Mouse (Mus musculus): ENCODE results near the gene Nampt.

Nampt gene

DNA sequence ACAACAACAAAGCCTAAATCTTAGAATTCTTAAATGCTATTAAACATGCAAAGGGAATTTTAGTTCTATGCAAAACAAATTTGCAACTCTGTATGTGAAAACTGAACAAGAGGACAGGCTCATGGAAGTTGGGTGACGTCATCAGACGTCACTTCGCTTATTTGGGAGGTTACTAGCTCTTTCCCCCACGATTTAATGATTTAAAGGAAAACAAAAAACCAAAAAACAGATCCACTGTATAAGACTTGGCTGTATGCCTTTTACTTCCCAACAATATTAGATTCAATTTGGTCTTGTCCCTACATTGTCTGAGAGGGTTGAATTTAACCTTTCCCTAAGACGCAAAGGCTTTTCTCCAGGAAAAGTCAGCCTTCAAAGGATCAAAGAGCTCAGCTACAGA, at the start of gene Nampt:
Gene Nampt (plus strand): TSS at position 130 of the 400 bp plus-strand sequence.
- DNase-seq (ENCODE audit: extremely low spot score, low spot score), result no peak

- no peak for DNase-seq (ENCODE audit: extremely low spot score, low spot score)
Observed at GRCm38 (mm10) chr12:32770766-32771165, 48.6 kb upstream of the Nampt start.

DNA sequence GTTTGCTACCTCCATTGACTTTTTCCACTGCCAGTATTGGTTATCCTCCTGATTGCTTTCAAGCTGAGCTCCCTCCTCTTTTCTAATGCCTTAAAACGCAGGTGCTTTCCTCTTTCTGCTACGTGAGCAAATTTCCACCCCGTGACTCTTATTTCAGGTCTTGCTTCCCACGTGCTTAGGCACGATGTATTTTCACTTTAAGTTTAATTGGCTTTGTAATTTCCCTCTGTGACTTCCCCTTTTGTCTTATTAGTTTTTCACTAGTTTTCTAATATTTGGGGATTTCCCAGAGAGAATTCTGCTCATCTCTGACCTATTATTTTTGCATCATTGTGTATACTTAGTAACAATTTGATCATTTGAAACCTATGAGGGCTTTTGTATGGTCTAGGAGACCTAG, 44.8 kb upstream of the Nampt start:
- no peak for DNase-seq (ENCODE audit: extremely low spot score, low spot score)

DNA sequence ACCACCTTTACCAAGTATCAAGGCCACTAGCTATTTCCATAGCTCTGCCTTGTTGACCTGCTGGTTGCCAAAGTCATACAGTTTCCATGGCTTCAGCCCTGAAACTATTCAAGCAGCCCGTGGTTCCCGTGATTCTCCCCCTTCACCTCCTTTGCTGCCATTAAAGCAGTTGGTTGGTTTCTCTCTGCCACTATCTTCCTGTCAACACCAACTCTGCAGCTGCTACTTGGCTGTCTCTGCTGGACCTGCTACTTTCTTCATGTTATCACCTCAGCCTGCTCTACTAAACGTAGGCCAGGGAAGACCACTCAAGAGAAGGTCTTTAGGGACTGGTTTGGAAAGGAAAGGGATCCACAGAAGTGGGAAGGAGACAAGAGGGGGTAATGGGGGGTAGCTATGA, 30.3 kb upstream of the Nampt start:
- DNase-seq (ENCODE audit: extremely low spot score, low spot score), result no peak

- no peak for DNase-seq (ENCODE audit: extremely low spot score, low spot score)
Observed at GRCm38 (mm10) chr12:32795765-32796471, 23.4 kb upstream of the Nampt start.

GRCm38 (mm10) chr12:32797438-32797837, 21.9 kb upstream of the Nampt start:
- DNase-seq (ENCODE audit: extremely low spot score, low spot score), result no peak

DNA sequence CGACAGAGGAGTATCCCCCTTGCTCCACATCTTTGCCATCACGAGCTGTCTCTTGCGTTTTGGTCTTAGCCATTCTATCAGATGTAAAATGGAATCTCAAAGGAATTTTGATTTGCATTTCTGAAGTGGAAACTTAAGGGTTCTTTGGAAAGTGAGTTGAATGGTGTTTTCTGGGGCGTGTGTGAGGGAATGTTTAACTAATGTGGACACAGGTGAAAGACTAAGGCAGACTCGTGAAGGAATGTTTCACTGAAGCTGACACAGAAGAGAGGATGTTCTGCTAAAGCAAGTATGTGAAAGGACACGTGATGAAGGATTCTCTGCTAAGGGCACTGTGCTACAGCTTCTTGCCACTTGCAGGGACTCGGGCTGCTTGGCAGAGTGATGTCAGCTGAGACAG, 18.3 kb upstream of the Nampt start:
- no peak for DNase-seq (ENCODE audit: extremely low spot score, low spot score)

GRCm38 (mm10) chr12:32805559-32805958, 13.8 kb upstream of the Nampt start:
- DNase-seq (ENCODE audit: extremely low spot score, low spot score), result no peak

GRCm38 (mm10) chr12:32819823-32820605, 669 bp downstream of the Nampt start:
- DNase-seq (ENCODE audit: extremely low spot score, low spot score), result peak; percentile 98

GRCm38 (mm10) chr12:32820688-32821503, 1.6 kb downstream of the Nampt start:
- DNase-seq (ENCODE audit: extremely low spot score, low spot score), result peak; percentile 77

GRCm38 (mm10) chr12:32821504-32822011, 2.2 kb downstream of the Nampt start:
- no peak for DNase-seq (ENCODE audit: extremely low spot score, low spot score)

DNA sequence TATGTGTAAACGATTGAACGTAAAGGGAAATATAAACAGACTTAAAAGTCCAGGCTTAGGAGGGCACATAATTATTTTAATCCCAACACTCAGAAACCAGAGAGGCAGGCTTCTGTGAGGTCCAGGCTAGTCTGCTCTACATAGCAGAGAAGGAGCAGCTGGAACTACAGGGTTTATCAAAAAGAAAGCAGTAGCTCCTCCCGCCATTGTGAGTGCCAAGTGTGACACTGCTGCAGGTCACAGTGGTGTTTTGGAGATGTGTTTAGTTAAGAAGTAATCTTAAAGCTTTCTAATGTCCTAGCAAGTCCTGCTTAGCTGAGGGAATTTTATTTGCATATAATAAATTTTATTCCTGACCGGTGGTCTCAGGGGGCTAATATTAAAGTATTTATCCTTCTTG, 2.7 kb downstream of the Nampt start:
- DNase-seq (ENCODE audit: extremely low spot score, low spot score), result no peak

- no peak for DNase-seq (ENCODE audit: extremely low spot score, low spot score)
Observed at GRCm38 (mm10) chr12:32824586-32824985, 5.2 kb downstream of the Nampt start.

- peak; percentile 33 for DNase-seq (ENCODE audit: extremely low spot score, low spot score)
Observed at GRCm38 (mm10) chr12:32826971-32827370, 7.6 kb downstream of the Nampt start.

DNA sequence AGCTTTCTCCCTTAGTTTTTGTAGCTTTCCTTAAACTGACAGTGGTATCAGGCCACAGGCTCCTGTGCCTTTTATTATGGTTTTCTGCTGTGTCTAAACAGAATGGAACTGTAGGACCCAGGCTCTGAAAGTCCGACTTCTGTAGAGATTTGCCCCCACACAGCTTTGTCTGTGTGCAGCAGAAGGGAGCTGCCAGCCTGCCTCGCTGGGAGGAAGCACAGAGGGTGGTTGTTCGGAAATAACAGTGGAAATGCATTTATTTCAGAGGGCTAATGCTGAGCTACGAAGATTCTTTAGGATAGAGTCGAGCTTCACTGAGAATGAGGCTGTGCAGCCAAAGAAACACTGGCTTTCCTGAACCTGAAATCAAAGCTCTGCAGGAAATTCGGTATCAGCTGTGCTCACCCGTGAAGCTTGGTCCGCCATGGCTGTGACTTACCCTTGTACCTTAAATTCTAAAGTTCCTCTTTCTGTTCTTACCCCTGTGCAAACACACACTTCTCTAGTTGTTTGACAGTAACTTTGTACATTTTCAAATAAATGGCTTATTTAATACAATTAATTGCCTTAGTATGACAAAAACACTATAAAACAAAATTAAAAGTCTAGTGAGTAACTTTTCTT, 8.9 kb downstream of the Nampt start:
- DNase-seq (ENCODE audit: extremely low spot score, low spot score), result no peak

- no peak for DNase-seq (ENCODE audit: extremely low spot score, low spot score)
Observed at GRCm38 (mm10) chr12:32829321-32830090, 10.2 kb downstream of the Nampt start.

DNA sequence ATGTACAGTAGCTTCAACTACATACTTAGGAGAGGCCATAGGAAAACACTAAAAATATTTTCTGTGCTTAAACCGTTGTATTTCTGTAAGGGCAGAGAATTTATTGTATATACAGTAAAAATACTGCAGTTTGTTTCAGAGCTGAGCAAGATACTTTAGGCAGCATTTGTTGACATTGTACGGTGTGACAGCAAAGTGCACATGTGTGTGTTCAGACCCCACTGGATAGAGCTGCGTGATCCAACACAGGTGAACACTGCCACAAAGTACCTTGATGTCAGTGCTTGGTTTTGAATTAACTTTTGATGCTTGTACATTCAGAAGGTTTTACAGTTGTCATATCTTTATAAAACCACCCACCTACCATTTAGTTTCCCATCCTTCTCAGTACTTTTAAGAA, 12.7 kb downstream of the Nampt start:
- DNase-seq (ENCODE audit: extremely low spot score, low spot score), result no peak

DNA sequence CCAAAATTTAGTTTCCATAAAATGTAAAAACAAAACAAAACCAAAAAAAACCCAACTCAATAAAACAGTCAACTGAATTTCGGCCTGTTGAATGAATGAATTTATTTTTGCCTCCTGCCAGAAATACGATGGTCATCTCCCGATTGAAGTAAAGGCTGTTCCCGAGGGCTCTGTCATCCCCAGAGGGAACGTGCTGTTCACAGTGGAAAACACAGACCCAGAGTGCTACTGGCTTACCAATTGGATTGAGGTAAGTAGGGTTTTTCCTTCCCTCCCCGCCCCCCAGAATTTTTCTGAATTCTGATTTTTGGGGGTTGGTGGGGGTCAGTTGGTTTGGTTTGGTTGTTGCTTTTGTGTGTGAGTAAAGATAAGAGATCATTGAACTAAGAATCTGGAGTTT, 15.4 kb downstream of the Nampt start:
- DNase-seq (ENCODE audit: extremely low spot score, low spot score), result no peak

DNA sequence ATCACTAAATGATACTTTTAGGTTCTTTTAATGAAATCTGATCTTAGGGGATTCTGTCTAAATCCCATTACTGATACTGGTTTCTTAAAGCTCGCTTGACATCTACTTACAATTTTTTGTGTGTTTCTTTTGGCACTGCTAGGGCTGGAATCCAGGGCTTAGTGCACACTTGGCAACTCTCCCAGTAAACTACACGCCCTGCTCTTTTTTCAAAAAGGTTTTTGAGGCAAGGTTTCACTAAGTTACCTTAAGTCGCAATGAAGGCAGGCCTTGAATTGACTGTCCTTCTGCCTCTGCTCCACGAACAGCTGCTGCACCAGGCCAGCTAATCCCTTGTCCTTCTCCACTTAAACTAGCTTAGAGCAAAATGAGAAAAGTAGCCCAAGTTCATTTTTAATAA, 15.9 kb downstream of the Nampt start:
- no peak for DNase-seq (ENCODE audit: extremely low spot score, low spot score)

DNA sequence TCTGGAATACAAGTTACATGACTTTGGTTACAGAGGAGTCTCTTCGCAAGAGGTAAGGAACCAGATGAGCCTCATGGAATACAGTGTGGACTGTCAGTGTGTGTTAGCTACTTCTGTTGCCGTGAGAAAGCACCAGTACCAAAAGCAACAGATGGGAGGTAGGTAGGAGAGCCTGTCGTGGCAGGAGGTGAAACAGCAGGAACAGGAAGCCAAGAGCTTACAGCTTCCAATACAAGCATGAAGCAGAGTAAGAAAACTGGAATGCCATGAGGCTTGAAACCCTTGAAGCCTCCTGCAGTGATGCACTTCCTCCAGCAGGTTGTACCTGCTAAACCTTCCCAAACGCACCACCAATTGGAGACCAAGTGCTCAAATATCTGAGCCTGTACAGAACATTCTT, 19.1 kb downstream of the Nampt start:
- no peak for DNase-seq (ENCODE audit: extremely low spot score, low spot score)

DNA sequence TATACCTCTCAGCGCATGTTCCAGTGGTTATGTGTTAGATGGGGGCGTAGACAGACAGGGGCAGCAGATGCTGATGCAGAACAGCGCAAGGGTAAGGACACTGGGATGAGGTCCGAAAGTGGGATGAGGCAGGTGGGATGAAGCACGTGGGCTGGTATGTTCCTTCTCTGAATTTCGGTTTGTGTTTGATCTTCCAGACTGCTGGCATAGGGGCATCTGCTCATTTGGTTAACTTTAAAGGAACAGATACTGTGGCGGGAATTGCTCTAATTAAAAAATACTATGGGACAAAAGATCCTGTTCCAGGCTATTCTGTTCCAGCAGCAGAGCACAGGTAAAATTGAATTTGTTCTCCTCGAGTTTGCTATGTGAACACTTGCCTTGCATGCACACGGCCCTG, 19.6 kb downstream of the Nampt start:
- no peak for DNase-seq (ENCODE audit: extremely low spot score, low spot score)
